Mouse (Mus musculus): ENCODE measurements around the gene Rpp40. TPM values are rescaled to one million over a fixed set of nuclear protein-coding genes. Genes with fewer than 3 reads are reported as not detected.

Gene Rpp40
- 27.0 and 28.4 TPM in 2 replicates for polyA plus RNA-seq (2014; fragmentation: Nextera tagmentation; extraction: Ambion mirVana)

DNA sequence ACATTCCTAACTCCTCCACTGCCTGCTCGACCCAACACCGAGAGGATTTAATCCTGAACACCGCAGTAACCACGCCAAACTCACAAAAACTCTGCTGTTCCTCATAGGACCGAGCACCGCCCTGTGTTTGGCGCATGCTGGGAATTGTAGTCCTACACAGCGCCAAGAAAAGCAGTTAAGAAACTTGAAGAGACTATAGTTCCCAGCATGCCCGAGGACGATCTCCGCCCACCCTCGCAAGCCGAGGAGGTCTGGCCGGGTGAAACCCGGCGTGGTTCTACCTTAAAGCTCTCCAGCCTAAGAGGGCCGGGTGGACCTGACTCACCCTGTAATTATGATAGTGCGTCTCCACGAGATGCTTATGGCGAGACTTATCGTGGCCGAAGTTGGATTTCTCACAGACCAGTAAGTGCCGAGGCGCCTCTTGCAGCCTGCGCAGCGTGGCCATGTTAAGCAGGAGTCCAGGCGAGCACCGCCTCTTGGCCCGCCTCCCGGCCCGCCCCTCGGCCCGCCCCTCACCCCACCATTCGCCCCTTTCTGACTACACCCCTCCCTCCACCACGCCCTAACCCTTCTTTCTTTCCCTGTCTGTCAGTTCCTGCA, at the start of gene Rpp40:
Gene Rpp40 (minus strand): TSS at position 481 of the 603 bp plus-strand sequence.
- Histone ChIP-seq H3K4me2 (ENCODE audit: low read depth, severe bottlenecking) (peak within 1 kb of the TSS; percentile 58), H3K36me3 (ENCODE audit: control insufficient read depth, insufficient read depth, low read length) (no peaks in the 10 kb centered on the region), H3K9me3 (ENCODE audit: control insufficient read depth, low read length) (no peaks in the 10 kb centered on the region), H3K4me3 (ENCODE audit: low read depth, low read length) (peak within 1 kb of the TSS; percentile 58), H3K27me3 (ENCODE audit: control insufficient read depth, insufficient read depth, low read length) (no peaks in the 10 kb centered on the region), H3K4me1 (ENCODE audit: control insufficient read depth, insufficient read depth, low read length) (no peaks in the 10 kb centered on the region), H3K9ac (ENCODE audit: low read length) (peak within 1 kb of the TSS; percentile 58), H3K27ac (replicated peaks; ENCODE audit: low read depth, low read length) (no peak within 1 kb of the TSS)
- ATAC-seq (ENCODE audit: insufficient number of reproducible peaks, low FRiP score, low TSS enrichment, low read depth) (peak; percentile 100), DNase-seq (ENCODE audit: low spot score) (peak; percentile 91)
- under 1% methylated on average over 35 of the region's 35 CpGs for WGBS

DNA sequence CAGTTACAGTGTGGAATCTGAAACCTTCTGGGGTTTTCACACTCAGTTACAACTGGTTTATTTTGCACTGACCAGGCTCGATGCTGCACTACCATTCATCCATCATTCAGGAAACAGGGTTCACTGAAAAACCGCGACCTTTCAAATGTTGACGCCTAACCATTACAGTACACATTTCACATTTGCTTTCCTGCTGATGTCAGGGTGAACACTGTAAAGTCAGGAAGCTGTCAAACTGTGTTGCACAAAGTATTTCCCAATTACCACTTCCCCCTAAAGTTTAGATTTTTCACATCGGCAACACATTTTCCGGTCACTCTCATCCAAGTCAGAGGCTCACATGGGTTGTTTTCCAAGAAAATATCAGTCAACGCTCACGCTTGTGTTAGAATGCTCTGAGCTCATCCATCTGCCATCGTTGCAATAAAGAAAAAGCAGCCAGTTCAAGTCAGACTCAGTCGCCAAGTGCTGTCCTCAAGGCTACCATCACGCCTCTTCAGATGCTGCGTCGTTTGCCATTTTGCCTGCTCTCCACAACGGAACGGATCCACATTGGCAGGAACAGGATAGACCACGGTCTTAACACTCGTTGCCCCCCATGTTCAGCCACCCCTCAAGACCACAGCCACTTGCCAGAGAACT, 43.8 kb upstream of the Rpp40 start:
- Histone ChIP-seq H3K4me1 (ENCODE audit: control insufficient read depth, insufficient read depth, low read length) (no peaks in the 10 kb centered on the region), H3K4me3 (ENCODE audit: low read depth, low read length) (no peak overlapping the region), H3K36me3 (ENCODE audit: control insufficient read depth, insufficient read depth, low read length) (no peaks in the 10 kb centered on the region), H3K27me3 (ENCODE audit: control insufficient read depth, insufficient read depth, low read length) (no peaks in the 10 kb centered on the region), H3K27ac (replicated peaks; ENCODE audit: low read depth, low read length) (no peak overlapping the region), H3K9me3 (ENCODE audit: control insufficient read depth, low read length) (no peaks in the 10 kb centered on the region), H3K9ac (ENCODE audit: low read length) (no peak overlapping the region), H3K4me2 (ENCODE audit: low read depth, severe bottlenecking) (no peak overlapping the region)
- 84% methylated on average over 17 of the region's 17 CpGs for WGBS
- DNase-seq (ENCODE audit: low spot score) (no peak), ATAC-seq (ENCODE audit: insufficient number of reproducible peaks, low FRiP score, low TSS enrichment, low read depth) (no peak)

DNA sequence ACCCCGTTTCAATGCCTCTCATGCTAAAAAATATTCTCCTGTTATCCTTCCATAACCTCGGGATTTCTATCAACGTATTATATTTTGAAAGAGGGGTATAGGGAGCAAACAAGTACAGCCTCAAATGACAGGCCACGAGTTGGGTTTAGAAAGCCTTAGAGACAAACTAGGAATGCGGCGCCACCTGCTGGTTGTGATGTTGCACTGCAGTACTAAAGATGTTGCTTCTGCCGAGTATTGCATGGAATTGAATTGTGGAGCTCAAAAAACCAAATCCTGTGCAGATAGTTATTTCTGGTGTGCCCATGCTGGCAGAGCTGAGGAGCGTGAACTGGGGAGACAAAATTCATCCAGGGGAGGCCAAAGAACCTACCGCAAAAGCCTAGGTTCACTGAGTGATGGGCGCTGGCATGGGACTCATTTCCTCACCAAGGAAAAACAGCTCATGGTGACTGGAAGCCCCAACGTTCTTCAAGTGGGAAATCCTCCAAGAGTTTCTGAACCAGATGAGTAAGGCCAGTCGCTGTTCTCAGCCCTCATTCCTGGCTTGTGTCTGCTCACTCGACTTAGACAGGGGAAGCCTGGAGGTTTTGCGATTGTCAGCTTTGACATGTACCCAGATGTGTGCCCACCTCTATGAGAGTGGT, 41.3 kb upstream of the Rpp40 start:
- no peak overlapping the region for H3K27ac ChIP-seq (replicated peaks; ENCODE audit: low read depth, low read length)
- no peaks in the 10 kb centered on the region for H3K9me3 ChIP-seq (ENCODE audit: control insufficient read depth, low read length)
- H3K27me3 ChIP-seq (ENCODE audit: control insufficient read depth, insufficient read depth, low read length): no peaks in the 10 kb centered on the region
- H3K36me3 ChIP-seq (ENCODE audit: control insufficient read depth, insufficient read depth, low read length): no peaks in the 10 kb centered on the region
- DNase-seq (ENCODE audit: low spot score): peak; percentile 86
- 24% methylated on average over 14 of the region's 14 CpGs for WGBS
- ATAC-seq (ENCODE audit: insufficient number of reproducible peaks, low FRiP score, low TSS enrichment, low read depth): no peak
- H3K4me2 ChIP-seq (ENCODE audit: low read depth, severe bottlenecking): no peak overlapping the region
- H3K9ac ChIP-seq (ENCODE audit: low read length): no peak overlapping the region
- H3K4me1 ChIP-seq (ENCODE audit: control insufficient read depth, insufficient read depth, low read length): no peaks in the 10 kb centered on the region
- H3K4me3 ChIP-seq (ENCODE audit: low read depth, low read length): no peak overlapping the region

DNA sequence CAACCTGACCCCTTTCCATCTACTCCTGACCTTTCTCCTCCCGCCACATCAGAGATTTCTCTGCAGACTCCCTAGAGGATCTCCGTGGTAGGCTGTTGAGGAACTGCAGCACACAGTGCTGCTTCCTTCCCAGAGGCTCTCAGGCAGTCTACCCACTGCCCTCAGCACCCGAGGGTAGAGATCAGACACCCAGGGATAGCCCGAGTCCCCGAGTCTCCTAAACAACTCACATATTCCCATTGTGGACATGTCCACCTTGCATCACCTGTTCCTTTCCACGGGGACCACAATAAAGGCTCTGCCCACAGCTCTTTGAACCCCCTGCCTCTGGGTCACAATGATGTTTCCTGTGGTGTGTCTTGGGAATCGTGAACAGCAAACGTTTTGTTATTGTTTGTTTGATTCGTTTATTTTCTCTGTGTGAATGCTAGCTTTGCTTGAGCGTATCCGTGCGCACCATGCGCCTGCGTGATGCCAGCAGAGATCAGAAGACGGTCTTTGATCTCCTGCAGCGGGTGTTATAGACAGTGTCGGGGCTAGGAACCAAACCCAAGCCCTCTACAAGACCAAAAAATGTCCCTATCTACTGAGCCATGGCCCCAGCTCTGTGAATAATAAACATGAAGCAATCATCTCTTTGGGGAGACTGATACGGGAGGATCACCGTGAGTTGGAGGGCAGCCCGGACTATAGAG, 40.6 kb upstream of the Rpp40 start:
- H3K27ac ChIP-seq (replicated peaks; ENCODE audit: low read depth, low read length): no peak overlapping the region
- H3K4me3 ChIP-seq (ENCODE audit: low read depth, low read length): no peak overlapping the region
- H3K9me3 ChIP-seq (ENCODE audit: control insufficient read depth, low read length): no peaks in the 10 kb centered on the region
- H3K36me3 ChIP-seq (ENCODE audit: control insufficient read depth, insufficient read depth, low read length): no peaks in the 10 kb centered on the region
- H3K4me2 ChIP-seq (ENCODE audit: low read depth, severe bottlenecking): no peak overlapping the region
- H3K9ac ChIP-seq (ENCODE audit: low read length): no peak overlapping the region
- 76% methylated on average over 20 of the region's 20 CpGs for WGBS
- ATAC-seq (ENCODE audit: insufficient number of reproducible peaks, low FRiP score, low TSS enrichment, low read depth): no peak
- H3K4me1 ChIP-seq (ENCODE audit: control insufficient read depth, insufficient read depth, low read length): no peaks in the 10 kb centered on the region
- DNase-seq (ENCODE audit: low spot score): no peak
- no peaks in the 10 kb centered on the region for H3K27me3 ChIP-seq (ENCODE audit: control insufficient read depth, insufficient read depth, low read length)

DNA sequence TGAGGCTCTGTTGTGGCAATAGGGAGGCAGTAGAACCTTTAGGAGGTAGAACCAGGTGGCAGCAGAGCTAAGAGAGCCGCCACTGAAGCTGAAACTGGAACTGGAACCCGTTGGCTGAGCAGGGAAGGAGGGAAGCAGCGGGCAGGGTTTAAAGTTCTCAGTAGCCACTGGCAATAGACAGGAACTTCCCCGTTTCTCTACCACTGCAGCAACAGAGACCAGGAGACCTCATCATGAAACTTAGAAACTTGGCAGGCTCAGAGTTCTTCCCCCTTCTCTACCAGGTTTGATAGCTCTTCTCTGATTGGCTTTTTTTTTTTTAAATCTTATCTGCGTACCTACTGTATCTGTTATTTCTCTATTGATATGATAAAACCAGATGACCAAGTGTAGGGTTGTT, 34.8 kb upstream of the Rpp40 start:
- Histone ChIP-seq H3K9ac (ENCODE audit: low read length) (no peak overlapping the region), H3K4me2 (ENCODE audit: low read depth, severe bottlenecking) (no peak overlapping the region), H3K36me3 (ENCODE audit: control insufficient read depth, insufficient read depth, low read length) (no peaks in the 10 kb centered on the region), H3K27ac (replicated peaks; ENCODE audit: low read depth, low read length) (no peak overlapping the region), H3K9me3 (ENCODE audit: control insufficient read depth, low read length) (no peaks in the 10 kb centered on the region), H3K4me3 (ENCODE audit: low read depth, low read length) (no peak overlapping the region), H3K27me3 (ENCODE audit: control insufficient read depth, insufficient read depth, low read length) (no peaks in the 10 kb centered on the region), H3K4me1 (ENCODE audit: control insufficient read depth, insufficient read depth, low read length) (no peaks in the 10 kb centered on the region)
- ATAC-seq (ENCODE audit: insufficient number of reproducible peaks, low FRiP score, low TSS enrichment, low read depth) (no peak), DNase-seq (ENCODE audit: low spot score) (no peak)
- 88% methylated on average over 5 of the region's 5 CpGs for WGBS

DNA sequence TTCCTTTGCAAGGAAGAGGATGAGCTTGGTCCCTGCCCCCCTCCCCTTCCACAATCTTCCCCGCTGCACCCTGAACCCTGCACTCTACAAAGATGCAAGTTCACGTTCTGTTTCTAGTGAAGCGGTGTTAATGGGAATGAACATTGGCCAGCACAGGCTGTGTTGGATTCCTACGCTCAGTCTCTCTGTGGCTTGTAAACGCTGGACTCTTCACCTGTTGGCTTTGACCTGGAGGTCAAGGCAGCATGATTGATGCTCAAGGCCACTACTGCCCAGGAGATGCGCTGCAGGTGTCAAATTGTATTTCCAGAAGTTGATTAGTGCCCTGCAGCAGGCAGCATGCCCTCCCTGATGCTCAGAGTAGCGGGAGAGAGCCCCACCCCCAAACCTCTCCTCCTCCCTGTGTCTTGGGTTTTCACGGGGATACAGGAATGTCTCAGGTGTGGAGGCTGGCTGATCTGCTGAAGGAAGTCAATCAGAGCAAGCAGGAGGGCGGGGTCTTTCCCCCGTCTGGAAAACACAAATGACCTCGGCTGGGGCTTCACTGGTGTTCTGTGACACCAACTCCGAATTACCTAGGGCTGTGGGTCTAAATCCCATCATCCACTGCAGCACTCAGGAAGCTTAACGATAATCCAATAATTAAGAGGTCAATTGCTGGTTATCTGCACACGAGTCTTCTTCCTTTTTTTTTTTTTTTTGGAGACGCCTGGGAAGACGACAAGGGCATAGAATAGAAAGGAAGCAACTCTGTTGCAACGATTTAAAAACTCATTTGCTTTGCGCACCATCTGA, 33.9 kb upstream of the Rpp40 start:
- Histone ChIP-seq H3K4me1 (ENCODE audit: control insufficient read depth, insufficient read depth, low read length) (no peaks in the 10 kb centered on the region), H3K36me3 (ENCODE audit: control insufficient read depth, insufficient read depth, low read length) (no peaks in the 10 kb centered on the region), H3K27me3 (ENCODE audit: control insufficient read depth, insufficient read depth, low read length) (no peaks in the 10 kb centered on the region), H3K9me3 (ENCODE audit: control insufficient read depth, low read length) (no peaks in the 10 kb centered on the region), H3K4me3 (ENCODE audit: low read depth, low read length) (no peak overlapping the region), H3K27ac (replicated peaks; ENCODE audit: low read depth, low read length) (no peak overlapping the region), H3K9ac (ENCODE audit: low read length) (no peak overlapping the region), H3K4me2 (ENCODE audit: low read depth, severe bottlenecking) (no peak overlapping the region)
- DNase-seq (ENCODE audit: low spot score) (no peak), ATAC-seq (ENCODE audit: insufficient number of reproducible peaks, low FRiP score, low TSS enrichment, low read depth) (no peak)
- WGBS: 66% methylated on average over 18 of the region's 18 CpGs

DNA sequence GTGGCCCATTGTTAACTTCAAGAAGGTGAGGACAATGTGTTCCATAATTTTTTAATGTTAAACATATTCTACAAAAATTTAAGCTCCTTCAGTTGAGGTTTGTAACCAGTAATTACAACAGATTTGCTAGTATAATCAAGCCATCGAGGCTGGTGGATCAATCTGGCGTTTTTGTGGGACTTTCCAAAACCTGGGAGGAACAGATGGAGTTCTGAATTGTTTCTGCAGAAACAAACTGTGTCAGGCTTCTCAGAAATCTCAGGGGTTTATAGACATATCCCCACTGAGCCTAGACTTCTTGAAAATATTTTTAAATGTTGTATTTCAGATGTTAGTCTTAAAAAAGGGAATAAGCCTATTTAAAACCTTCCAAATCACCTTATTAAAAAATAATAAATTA, 31.8 kb upstream of the Rpp40 start:
- Histone ChIP-seq H3K4me1 (ENCODE audit: control insufficient read depth, insufficient read depth, low read length) (no peaks in the 10 kb centered on the region), H3K9me3 (ENCODE audit: control insufficient read depth, low read length) (no peaks in the 10 kb centered on the region), H3K27me3 (ENCODE audit: control insufficient read depth, insufficient read depth, low read length) (no peaks in the 10 kb centered on the region), H3K9ac (ENCODE audit: low read length) (no peak overlapping the region), H3K27ac (replicated peaks; ENCODE audit: low read depth, low read length) (no peak overlapping the region), H3K36me3 (ENCODE audit: control insufficient read depth, insufficient read depth, low read length) (no peaks in the 10 kb centered on the region), H3K4me2 (ENCODE audit: low read depth, severe bottlenecking) (no peak overlapping the region), H3K4me3 (ENCODE audit: low read depth, low read length) (no peak overlapping the region)
- DNase-seq (ENCODE audit: low spot score) (no peak), ATAC-seq (ENCODE audit: insufficient number of reproducible peaks, low FRiP score, low TSS enrichment, low read depth) (no peak)
- 88% methylated on average over 2 of the region's 2 CpGs for WGBS

DNA sequence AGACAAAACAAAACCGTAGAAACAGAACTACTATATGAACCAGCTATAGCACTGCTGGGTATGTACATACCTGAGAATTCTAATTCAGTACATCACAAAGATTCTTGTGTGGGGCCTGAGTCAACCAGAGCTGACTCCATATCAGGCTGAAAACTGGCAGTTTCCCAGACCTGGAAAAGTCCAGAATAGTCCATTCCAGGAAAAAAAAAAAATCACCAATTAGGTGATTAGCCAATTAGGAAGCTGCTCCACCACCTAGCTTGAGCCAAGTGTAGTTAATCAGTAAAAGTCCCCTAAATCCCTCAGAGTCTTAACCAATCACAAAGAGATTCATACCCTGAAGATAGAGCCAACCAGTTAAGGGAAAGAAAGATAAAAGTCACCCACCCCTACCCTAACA, 5.3 kb upstream of the Rpp40 start:
- Histone ChIP-seq H3K9me3 (ENCODE audit: control insufficient read depth, low read length) (no peaks in the 10 kb centered on the region), H3K27ac (replicated peaks; ENCODE audit: low read depth, low read length) (no peak overlapping the region), H3K4me3 (ENCODE audit: low read depth, low read length) (no peak overlapping the region), H3K9ac (ENCODE audit: low read length) (no peak overlapping the region), H3K27me3 (ENCODE audit: control insufficient read depth, insufficient read depth, low read length) (no peaks in the 10 kb centered on the region), H3K4me1 (ENCODE audit: control insufficient read depth, insufficient read depth, low read length) (no peaks in the 10 kb centered on the region), H3K4me2 (ENCODE audit: low read depth, severe bottlenecking) (no peak overlapping the region), H3K36me3 (ENCODE audit: control insufficient read depth, insufficient read depth, low read length) (no peaks in the 10 kb centered on the region)
- ATAC-seq (ENCODE audit: insufficient number of reproducible peaks, low FRiP score, low TSS enrichment, low read depth) (no peak), DNase-seq (ENCODE audit: low spot score) (no peak)
- WGBS: 95% methylated on average over 1 of the region's 1 CpGs

Data from limb, embryonic 11.5 days (tissue).